Mouse (Mus musculus) C2C12 (cell line): ENCODE measurements around the gene Kdr.

Experiments
- CEBPB ChIP-seq: IDR thresholded peaks from one replicate; pipeline ENCODE4 v1.6.1; 2011; ENCODE audit warnings: low read depth, mild to moderate bottlenecking, control low read depth, moderate library complexity
- CTCF ChIP-seq: IDR thresholded peaks from one replicate; pipeline ENCODE4 v1.5.1; 2011; ENCODE audit not compliant: control insufficient read depth, insufficient read depth, insufficient read length

GRCm38 (mm10) chr5:75987530-75987929 lies 9.3 kb upstream of the Kdr start:
- TF ChIP-seq CEBPB (no peak), CTCF (no peak)
